Mouse (Mus musculus) stomach, adult 2 months (tissue): ENCODE measurements around the gene Ifitm7. TPM values are rescaled to one million over a fixed set of nuclear protein-coding genes. Genes with fewer than 3 reads are reported as not detected.

ENCODE experiments used
- polyA plus RNA-seq: library from polyadenylated mRNA; depleted of rRNA; stranded (reverse); fragments of >200 nt; gene quantifications from 2 replicates; pipeline ENCODE4 v1.2.3, GENCODE M21; 2012; rRNA removed

The Ifitm7 gene
- not detected in 2 replicates for polyA plus RNA-seq

DNA sequence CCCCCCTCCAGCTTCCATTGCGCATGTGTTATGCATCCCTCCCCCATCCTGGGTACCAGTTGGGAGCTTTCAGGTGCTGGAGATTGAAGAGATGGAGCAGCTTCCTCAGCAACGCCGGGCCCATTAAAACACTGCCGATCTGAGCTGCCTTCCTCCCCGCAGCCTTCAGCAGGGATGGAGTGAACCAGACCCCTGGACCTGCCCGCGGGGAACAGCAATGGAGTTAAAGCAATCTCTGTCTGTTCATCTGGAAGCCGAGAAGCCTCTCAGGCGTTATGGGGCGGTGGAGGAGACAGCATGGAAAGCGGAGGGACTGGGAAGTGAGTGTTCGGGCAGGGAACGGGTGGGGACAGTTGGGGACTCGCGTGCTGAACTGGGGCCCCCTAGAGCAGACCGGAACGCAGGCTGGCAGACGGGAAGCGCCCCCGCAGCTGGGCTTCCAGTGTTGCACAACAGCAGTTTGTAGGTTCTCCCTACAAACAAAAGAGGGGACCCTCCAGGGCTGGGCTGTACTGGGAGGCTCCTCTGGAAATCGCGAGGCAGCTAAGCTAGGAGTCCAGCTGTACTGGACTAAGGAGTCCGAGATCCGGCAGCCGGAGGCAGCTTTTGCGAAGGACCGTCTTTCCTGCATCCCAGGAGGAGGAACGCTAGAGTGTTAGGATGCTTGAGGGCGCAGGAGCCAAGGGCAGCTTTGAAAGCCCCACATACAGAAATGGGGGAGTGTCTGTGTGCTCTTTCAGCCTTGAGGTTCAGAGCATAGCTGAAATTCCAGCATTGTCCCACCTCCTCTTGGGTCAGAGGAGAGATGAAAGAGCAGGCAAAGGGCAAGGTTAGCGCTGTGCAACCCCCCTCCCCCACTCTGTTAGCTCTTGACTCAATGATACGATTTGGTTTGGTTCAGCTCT, at the start of gene Ifitm7, which contains the start of gene 2900011O08Rik:
Gene Ifitm7, minus strand, starts transcription at position 315 of the 905 bp plus-strand sequence.
Gene 2900011O08Rik, plus strand, starts transcription at position 31 of the 905 bp plus-strand sequence.

Other genes starting within 250 kb of the Ifitm7 start
- gene Rrn3, start 206.2 kb downstream of the Ifitm7 start, polyA plus RNA-seq, result 2.8 and 4.1 TPM in 2 replicates
- gene Ntan1, start 168.0 kb downstream of the Ifitm7 start, polyA plus RNA-seq, result 20.7 and 23.5 TPM in 2 replicates
- gene Pdxdc1, start 83.8 kb downstream of the Ifitm7 start, polyA plus RNA-seq, result 52.9 and 53.6 TPM in 2 replicates
- 1.4 and 3.0 TPM in 2 replicates for gene Mpv17l, start 83.7 kb downstream of the Ifitm7 start, polyA plus RNA-seq
- 0.08 and 0.13 TPM in 2 replicates for gene 2900011O08Rik, start 284 bp downstream of the Ifitm7 start, polyA plus RNA-seq
- 11.1 and 13.9 TPM in 2 replicates for gene Nde1, start 176.4 kb upstream of the Ifitm7 start, polyA plus RNA-seq
- 1.8 and 2.8 TPM in 2 replicates for gene Marf1, start 176.5 kb upstream of the Ifitm7 start, polyA plus RNA-seq